Mouse (Mus musculus) gonadal fat pad, adult 2 months (tissue): Measurements from ENCODE around the gene Lmtk3. TPM values are rescaled to one million over a fixed set of nuclear protein-coding genes. Genes with fewer than 3 reads are reported as not detected.

Source experiments
- polyA plus RNA-seq: library from polyadenylated mRNA; depleted of rRNA; stranded (reverse); fragments of >200 nt; gene quantifications from 2 replicates; pipeline ENCODE4 v1.2.3, GENCODE M21; 2012; rRNA removed

The Lmtk3 gene
- polyA plus RNA-seq, 1 experiment, result 3.6 TPM

Other genes with a start within 250 kb of the Lmtk3 start
- gene Hsd17b14, start 228.8 kb upstream of the Lmtk3 start, polyA plus RNA-seq, result 2.6 and 6.3 TPM in 2 replicates
- gene Bcat2, start 213.6 kb upstream of the Lmtk3 start, polyA plus RNA-seq, result 111 and 127 TPM in 2 replicates
- 2.0 TPM in 2 replicates for gene Fgf21, start 168.2 kb upstream of the Lmtk3 start, polyA plus RNA-seq
- 24.1 and 36.6 TPM in 2 replicates for gene Fut1, start 166.4 kb upstream of the Lmtk3 start, polyA plus RNA-seq
- 0.58 and 0.75 TPM in 2 replicates for gene Izumo1, start 161.9 kb upstream of the Lmtk3 start, polyA plus RNA-seq
- gene Rasip1, start 156.2 kb upstream of the Lmtk3 start, polyA plus RNA-seq, result 24.9 and 25.9 TPM in 2 replicates
- gene Mamstr, start 143.8 kb upstream of the Lmtk3 start, polyA plus RNA-seq, result 6.1 and 7.7 TPM in 2 replicates
- 1.1 and 2.9 TPM in 2 replicates for gene Fut2, start 117.3 kb upstream of the Lmtk3 start, polyA plus RNA-seq
- gene Ntn5, start 99.7 kb upstream of the Lmtk3 start, polyA plus RNA-seq, result 0.85 and 2.7 TPM in 2 replicates
- 1.7 and 2.8 TPM in 2 replicates for gene Sec1, start 89.3 kb upstream of the Lmtk3 start, polyA plus RNA-seq
- 9.1 and 11.8 TPM in 2 replicates for gene Car11, start 83.9 kb upstream of the Lmtk3 start, polyA plus RNA-seq
- 31.0 and 50.0 TPM in 2 replicates for gene Dbp, start 78.7 kb upstream of the Lmtk3 start, polyA plus RNA-seq
- gene Rpl18, start 68.3 kb upstream of the Lmtk3 start, polyA plus RNA-seq, result 1,223 and 1,429 TPM in 2 replicates
- 50.0 and 52.1 TPM in 2 replicates for gene Sphk2, start 65.7 kb upstream of the Lmtk3 start, polyA plus RNA-seq
- gene Fam83e, start 62.5 kb upstream of the Lmtk3 start, polyA plus RNA-seq, result 2.6 and 2.7 TPM in 2 replicates
- 0.93 and 1.3 TPM in 2 replicates for gene Spaca4, start 57.9 kb upstream of the Lmtk3 start, polyA plus RNA-seq
- gene Sult2b1, start 931 bp downstream of the Lmtk3 start, polyA plus RNA-seq, result 22.6 and 37.0 TPM in 2 replicates
- 51.1 and 56.9 TPM in 2 replicates for gene Cyth2, start 30.8 kb downstream of the Lmtk3 start, polyA plus RNA-seq
- gene Kcnj14, start 41.0 kb downstream of the Lmtk3 start, polyA plus RNA-seq, result 1.4 and 15.1 TPM in 2 replicates
- 11.4 and 13.8 TPM in 2 replicates for gene Grwd1, start 47.2 kb downstream of the Lmtk3 start, polyA plus RNA-seq
- 336 and 353 TPM in 2 replicates for gene Kdelr1, start 89.0 kb downstream of the Lmtk3 start, polyA plus RNA-seq
- gene Grin2d, start 94.6 kb downstream of the Lmtk3 start, polyA plus RNA-seq, result 1.3 and 1.8 TPM in 2 replicates
- 1.7 and 3.1 TPM in 2 replicates for gene Syngr4, start 113.0 kb downstream of the Lmtk3 start, polyA plus RNA-seq
- 53.9 and 63.6 TPM in 2 replicates for gene Tmem143, start 113.2 kb downstream of the Lmtk3 start, polyA plus RNA-seq
- gene Emp3, start 137.7 kb downstream of the Lmtk3 start, polyA plus RNA-seq, result 91.6 and 139 TPM in 2 replicates
- gene Ccdc114, start 140.3 kb downstream of the Lmtk3 start, polyA plus RNA-seq, result 4.6 and 6.9 TPM in 2 replicates
- 0.14 and 0.38 TPM in 2 replicates for gene Abcc6, start 246.6 kb downstream of the Lmtk3 start, polyA plus RNA-seq
- gene Nomo1, start 250.0 kb downstream of the Lmtk3 start, polyA plus RNA-seq, result 53.8 and 59.7 TPM in 2 replicates